Mouse (Mus musculus) bone marrow macrophage, adult 2 months (primary cell): ENCODE results near the gene Gtpbp2. TPM values are rescaled to one million over a fixed set of nuclear protein-coding genes. Genes with fewer than 3 reads are reported as not detected.

ENCODE experiments used
- H3K27ac ChIP-seq: 2 replicates; pipeline ENCODE4 v1.5.1; 2012; ENCODE audit warnings: low read depth, low read length; ENCODE audit not compliant: insufficient read depth
- H3K4me1 ChIP-seq: 2 replicates; pipeline ENCODE4 v1.6.1; 2012; ENCODE audit warnings: low read length; ENCODE audit not compliant: control insufficient read depth, insufficient read depth
- H3K4me3 ChIP-seq: 2 replicates; pipeline ENCODE4 v1.5.1; 2012; ENCODE audit warnings: mild to moderate bottlenecking, low read length, moderate library complexity; ENCODE audit not compliant: insufficient read depth
- CTCF ChIP-seq: IDR thresholded peaks from 2 replicates; pipeline ENCODE4 v1.5.1; 2012; ENCODE audit warnings: low read depth, mild to moderate bottlenecking, low read length, moderate library complexity
- POLR2A ChIP-seq: IDR thresholded peaks from 2 replicates; pipeline ENCODE4 v1.6.1; 2012; ENCODE audit warnings: mild to moderate bottlenecking, low read depth, low read length, borderline replicate concordance
- polyA plus RNA-seq: library from polyadenylated mRNA; stranded (reverse); fragments of >200 nt; gene quantifications from 2 replicates; pipeline ENCODE4 v1.2.4, GENCODE M21; 2012; ENCODE audit not compliant: missing spikeins, insufficient read depth, insufficient read length

Gtpbp2 gene
- polyA plus RNA-seq, 1 experiment, result 126 TPM

GRCm38 (mm10) chr17:46143578-46144423, 17.0 kb upstream of the Gtpbp2 start, which contains the start of gene Rsph9:
TSS of gene Rsph9 (minus strand) at chr17:46144216.
- Histone ChIP-seq H3K27ac (peak within 1 kb of the TSS; percentile 5; the same call in 1 of the 2 replicates), H3K4me3 (peak within 1 kb of the TSS; percentile 43), H3K4me1 (peaks cover 15% of the 10 kb centered on the region)
- TF ChIP-seq POLR2A (no peak), CTCF (no peak)

- H3K27ac ChIP-seq, result peak within 1 kb of the TSS; percentile 31; the same call in 1 of the 2 replicates
- peak within 1 kb of the TSS; percentile 90 for H3K4me3 ChIP-seq
- TF ChIP-seq POLR2A, result peak; percentile 96
- TF ChIP-seq CTCF, result no peak
- peaks cover 6% of the 10 kb centered on the region; the same call in 1 of the 2 replicates for H3K4me1 ChIP-seq
Observed at GRCm38 (mm10) chr17:46152847-46153782, 7.7 kb upstream of the Gtpbp2 start, which contains the start of gene Mad2l1bp. TSS of gene Mad2l1bp (minus strand) at chr17:46153553.

- Histone ChIP-seq H3K27ac (no peak overlapping the region), H3K4me3 (no peak overlapping the region), H3K4me1 (peaks cover 10% of the 10 kb centered on the region; the same call in 1 of the 2 replicates)
- no peak for TF ChIP-seq POLR2A
- no peak for TF ChIP-seq CTCF
Observed at GRCm38 (mm10) chr17:46154336-46154735, 6.5 kb upstream of the Gtpbp2 start.

GRCm38 (mm10) chr17:46156680-46157079, 4.2 kb upstream of the Gtpbp2 start:
- no peak overlapping the region for H3K27ac ChIP-seq
- H3K4me1 ChIP-seq, result peaks cover 12% of the 10 kb centered on the region
- H3K4me3 ChIP-seq, result no peak overlapping the region
- TF ChIP-seq POLR2A (no peak), CTCF (no peak)

- Histone ChIP-seq H3K4me1 (peaks cover 16% of the 10 kb centered on the region), H3K27ac (no peak overlapping the region), H3K4me3 (no peak overlapping the region)
- no peak for TF ChIP-seq POLR2A
- TF ChIP-seq CTCF, result no peak
Observed at GRCm38 (mm10) chr17:46157131-46157530, 3.7 kb upstream of the Gtpbp2 start.

- Histone ChIP-seq H3K27ac (no peak overlapping the region), H3K4me1 (peaks cover 22% of the 10 kb centered on the region), H3K4me3 (no peak overlapping the region)
- TF ChIP-seq CTCF (no peak), POLR2A (no peak)
Observed at GRCm38 (mm10) chr17:46159236-46159635, 1.6 kb upstream of the Gtpbp2 start.

GRCm38 (mm10) chr17:46160090-46160662, 656 bp upstream of the Gtpbp2 start:
- peak overlapping the region; percentile 63 for H3K27ac ChIP-seq
- peak overlapping the region; percentile 57 for H3K4me3 ChIP-seq
- no peak for TF ChIP-seq CTCF
- no peak for TF ChIP-seq POLR2A
- peaks cover 20% of the 10 kb centered on the region for H3K4me1 ChIP-seq

GRCm38 (mm10) chr17:46161179-46161578, 347 bp downstream of the Gtpbp2 start:
- no peak for TF ChIP-seq POLR2A
- TF ChIP-seq CTCF, result no peak
- peaks cover 20% of the 10 kb centered on the region for H3K4me1 ChIP-seq
- H3K27ac ChIP-seq, result peak overlapping the region; percentile 47
- H3K4me3 ChIP-seq, result peak overlapping the region; percentile 89

GRCm38 (mm10) chr17:46161710-46162109, 878 bp downstream of the Gtpbp2 start:
- Histone ChIP-seq H3K4me3 (peak overlapping the region; percentile 89), H3K4me1 (peaks cover 20% of the 10 kb centered on the region), H3K27ac (peak overlapping the region; percentile 47)
- TF ChIP-seq POLR2A (no peak), CTCF (no peak)
